Mouse (Mus musculus) embryonic facial prominence, embryonic 12.5 days (tissue): ENCODE data around the gene Pla2g5. TPM values are rescaled to one million over a fixed set of nuclear protein-coding genes. Genes with fewer than 3 reads are reported as not detected.

Experiments used
- ATAC-seq: fragments of 200-750 bp; cut with Nextera tagmentation; 2 replicates; pipeline ENCODE4 v1.8.0; 2017; ENCODE audit not compliant: insufficient number of reproducible peaks, insufficient read depth, low FRiP score, low TSS enrichment
- H3K27ac ChIP-seq: fragments of 300-500 bp; sonication (generic); 2 replicates; pipeline ENCODE4 v1.5.1; 2016; ENCODE audit warnings: mild to moderate bottlenecking
- H3K27me3 ChIP-seq: fragments of 300-500 bp; sonication (generic); 2 replicates; pipeline ENCODE4 v1.6.1; 2016; ENCODE audit warnings: mild to moderate bottlenecking, moderate library complexity
- H3K36me3 ChIP-seq: fragments of 300-500 bp; sonication (generic); 2 replicates; pipeline ENCODE4 v1.6.1; 2016; ENCODE audit warnings: mild to moderate bottlenecking
- H3K4me1 ChIP-seq: fragments of 300-500 bp; sonication (generic); 2 replicates; pipeline ENCODE4 v1.6.1; 2016
- H3K4me2 ChIP-seq: fragments of 300-500 bp; sonication (generic); replicated peaks from 2 replicates; pipeline ENCODE4 v1.6.1; 2016; ENCODE audit warnings: mild to moderate bottlenecking, moderate library complexity
- H3K4me3 ChIP-seq: fragments of 300-500 bp; sonication (generic); 2 replicates; pipeline ENCODE4 v1.5.1; 2016; ENCODE audit warnings: mild to moderate bottlenecking
- H3K9ac ChIP-seq: fragments of 300-500 bp; sonication (generic); 2 replicates; pipeline ENCODE4 v1.6.1; 2016; ENCODE audit warnings: mild to moderate bottlenecking, moderate library complexity
- H3K9me3 ChIP-seq: fragments of 300-500 bp; sonication (generic); 2 replicates; pipeline ENCODE4 v1.6.1; 2016; ENCODE audit warnings: mild to moderate bottlenecking, moderate library complexity
- WGBS: fragments of 180-500 bp; shearing (Covaris S2); methylation state at CpG from one replicate; pipeline ENCODE4 v1.1.7; 2016; 5-methylcytosine and 5-hydroxymethylcytosine counted together
- polyA plus RNA-seq: library from polyadenylated mRNA; unstranded; fragments of >200 nt; fragmentation: Nextera tagmentation; extraction: Ambion mirVana; gene quantifications from 2 replicates; pipeline ENCODE4 v1.2.1, GENCODE M21; 2016

Gene Pla2g5
- polyA plus RNA-seq, 1 experiment from 2014 or later = 0.82 TPM

- peaks cover 9% of the 10 kb centered on the region for H3K4me1 ChIP-seq
- no peaks in the 10 kb centered on the region for H3K36me3 ChIP-seq
- H3K27ac ChIP-seq = no peak overlapping the region
- H3K4me3 ChIP-seq = no peak overlapping the region
- 39% methylated on average over 8 of the region's 8 CpGs for WGBS
- peak; percentile 41; the same call in 1 of the 2 replicates for ATAC-seq
- no peaks in the 10 kb centered on the region for H3K27me3 ChIP-seq
- peaks cover 6% of the 10 kb centered on the region; the same call in 1 of the 2 replicates for H3K9me3 ChIP-seq
- no peak overlapping the region for H3K9ac ChIP-seq
- H3K4me2 ChIP-seq = no peak overlapping the region
Observed at GRCm38 (mm10) chr4:138819101-138819500, 44.2 kb downstream of the Pla2g5 start.

- 76% methylated on average over 6 of the region's 6 CpGs for WGBS
- H3K36me3 ChIP-seq = no peaks in the 10 kb centered on the region
- ATAC-seq = no peak
Observed at GRCm38 (mm10) chr4:138817736-138818135, 45.5 kb downstream of the Pla2g5 start.

GRCm38 (mm10) chr4:138816166-138816565 lies 47.1 kb downstream of the Pla2g5 start:
- no peak overlapping the region for H3K9ac ChIP-seq
- WGBS = 79% methylated on average over 9 of the region's 9 CpGs
- no peaks in the 10 kb centered on the region for H3K36me3 ChIP-seq
- H3K4me3 ChIP-seq = no peak overlapping the region
- H3K27ac ChIP-seq = no peak overlapping the region
- no peaks in the 10 kb centered on the region for H3K9me3 ChIP-seq
- H3K4me2 ChIP-seq = no peak overlapping the region
- no peak for ATAC-seq
- peaks cover 9% of the 10 kb centered on the region for H3K4me1 ChIP-seq
- H3K27me3 ChIP-seq = no peaks in the 10 kb centered on the region

More at GRCm38 (mm10) chr4:138817736-138818135, 45.5 kb downstream of the Pla2g5 start:
- no peak overlapping the region for H3K4me2 ChIP-seq
- H3K9me3 ChIP-seq = peaks cover 6% of the 10 kb centered on the region; the same call in 1 of the 2 replicates
- H3K4me1 ChIP-seq = peaks cover 9% of the 10 kb centered on the region
- no peak overlapping the region for H3K27ac ChIP-seq
- H3K9ac ChIP-seq = no peak overlapping the region
- H3K27me3 ChIP-seq = no peaks in the 10 kb centered on the region
- no peak overlapping the region for H3K4me3 ChIP-seq

GRCm38 (mm10) chr4:138806920-138807541 lies 56.3 kb downstream of the Pla2g5 start:
- Histone ChIP-seq H3K9me3 (no peaks in the 10 kb centered on the region), H3K9ac (no peak overlapping the region), H3K36me3 (no peaks in the 10 kb centered on the region), H3K4me2 (no peak overlapping the region), H3K4me1 (no peaks in the 10 kb centered on the region), H3K27me3 (no peaks in the 10 kb centered on the region), H3K27ac (no peak overlapping the region), H3K4me3 (no peak overlapping the region)
- no peak for ATAC-seq
- 62% methylated on average over 7 of the region's 7 CpGs for WGBS

- Histone ChIP-seq H3K27me3 (no peaks in the 10 kb centered on the region), H3K9ac (no peak overlapping the region), H3K36me3 (no peaks in the 10 kb centered on the region), H3K4me3 (no peak overlapping the region), H3K4me1 (no peaks in the 10 kb centered on the region), H3K9me3 (no peaks in the 10 kb centered on the region), H3K4me2 (no peak overlapping the region), H3K27ac (no peak overlapping the region)
- WGBS = 83% methylated on average over 8 of the region's 8 CpGs
- ATAC-seq = no peak
Observed at GRCm38 (mm10) chr4:138806160-138806559, 57.1 kb downstream of the Pla2g5 start.

- Histone ChIP-seq H3K4me3 (no peak overlapping the region), H3K36me3 (no peaks in the 10 kb centered on the region), H3K9me3 (no peaks in the 10 kb centered on the region), H3K9ac (no peak overlapping the region), H3K27ac (no peak overlapping the region), H3K4me2 (no peak overlapping the region), H3K4me1 (no peaks in the 10 kb centered on the region), H3K27me3 (no peaks in the 10 kb centered on the region)
- no peak for ATAC-seq
- 65% methylated on average over 8 of the region's 8 CpGs for WGBS
Observed at GRCm38 (mm10) chr4:138805248-138805647, 58.0 kb downstream of the Pla2g5 start.

GRCm38 (mm10) chr4:138802917-138803316 lies 60.4 kb downstream of the Pla2g5 start:
- WGBS = 87% methylated on average over 11 of the region's 11 CpGs
- no peak overlapping the region for H3K4me2 ChIP-seq
- no peaks in the 10 kb centered on the region for H3K36me3 ChIP-seq
- H3K27me3 ChIP-seq = no peaks in the 10 kb centered on the region
- H3K9ac ChIP-seq = no peak overlapping the region
- no peak overlapping the region for H3K27ac ChIP-seq
- H3K4me3 ChIP-seq = no peak overlapping the region
- H3K4me1 ChIP-seq = no peaks in the 10 kb centered on the region
- ATAC-seq = no peak
- no peaks in the 10 kb centered on the region for H3K9me3 ChIP-seq

- Histone ChIP-seq H3K4me2 (no peak overlapping the region), H3K27ac (no peak overlapping the region), H3K4me1 (peaks cover 3% of the 10 kb centered on the region; the same call in 1 of the 2 replicates), H3K36me3 (no peaks in the 10 kb centered on the region), H3K4me3 (no peak overlapping the region), H3K9me3 (no peaks in the 10 kb centered on the region), H3K9ac (no peak overlapping the region), H3K27me3 (no peaks in the 10 kb centered on the region)
- ATAC-seq = no peak
- 84% methylated on average over 4 of the region's 4 CpGs for WGBS
Observed at GRCm38 (mm10) chr4:138801631-138802030, 61.7 kb downstream of the Pla2g5 start.

GRCm38 (mm10) chr4:138800134-138800744 lies 63.0 kb downstream of the Pla2g5 start:
- H3K36me3 ChIP-seq = no peaks in the 10 kb centered on the region
- 60% methylated on average over 12 of the region's 12 CpGs for WGBS
- H3K9me3 ChIP-seq = no peaks in the 10 kb centered on the region
- H3K27me3 ChIP-seq = no peaks in the 10 kb centered on the region
- no peak overlapping the region for H3K4me3 ChIP-seq
- ATAC-seq = no peak
- no peak overlapping the region for H3K9ac ChIP-seq
- peaks cover 3% of the 10 kb centered on the region; the same call in 1 of the 2 replicates for H3K4me1 ChIP-seq
- H3K4me2 ChIP-seq = no peak overlapping the region
- no peak overlapping the region for H3K27ac ChIP-seq

GRCm38 (mm10) chr4:138797217-138797570 lies 66.1 kb downstream of the Pla2g5 start:
- Histone ChIP-seq H3K27me3 (no peaks in the 10 kb centered on the region), H3K9me3 (no peaks in the 10 kb centered on the region), H3K4me2 (no peak overlapping the region), H3K36me3 (no peaks in the 10 kb centered on the region), H3K4me1 (peaks cover 3% of the 10 kb centered on the region; the same call in 1 of the 2 replicates), H3K9ac (no peak overlapping the region), H3K27ac (no peak overlapping the region), H3K4me3 (no peak overlapping the region)
- WGBS = 61% methylated on average over 4 of the region's 4 CpGs
- ATAC-seq = no peak

GRCm38 (mm10) chr4:138796513-138797216 lies 66.6 kb downstream of the Pla2g5 start:
- Histone ChIP-seq H3K4me2 (no peak overlapping the region), H3K9ac (no peak overlapping the region), H3K4me3 (no peak overlapping the region), H3K27ac (no peak overlapping the region), H3K9me3 (no peaks in the 10 kb centered on the region), H3K4me1 (peaks cover 3% of the 10 kb centered on the region; the same call in 1 of the 2 replicates), H3K27me3 (no peaks in the 10 kb centered on the region), H3K36me3 (no peaks in the 10 kb centered on the region)
- WGBS = 43% methylated on average over 6 of the region's 6 CpGs
- no peak for ATAC-seq

GRCm38 (mm10) chr4:138794344-138794743 lies 68.9 kb downstream of the Pla2g5 start:
- Histone ChIP-seq H3K27me3 (no peaks in the 10 kb centered on the region), H3K4me2 (no peak overlapping the region), H3K27ac (no peak overlapping the region), H3K4me3 (no peak overlapping the region), H3K4me1 (peaks cover 3% of the 10 kb centered on the region; the same call in 1 of the 2 replicates), H3K9ac (no peak overlapping the region), H3K9me3 (no peaks in the 10 kb centered on the region), H3K36me3 (no peaks in the 10 kb centered on the region)
- 93% methylated on average over 6 of the region's 6 CpGs for WGBS
- no peak for ATAC-seq
